Mouse (Mus musculus) lung, postnatal 36 days (tissue): Measurements from ENCODE around the gene Gm30191.
"Not testable (repeated sequence)": the region's sequence is repeated elsewhere in the genome, so short reads cannot be mapped to it uniquely, and the experiment has no call there.

Source experiments
- DNase-seq: peaks from one replicate; pipeline ENCODE4 v3.0.0; 2022; ENCODE audit warnings: mixed read lengths

The Gm30191 gene

DNA sequence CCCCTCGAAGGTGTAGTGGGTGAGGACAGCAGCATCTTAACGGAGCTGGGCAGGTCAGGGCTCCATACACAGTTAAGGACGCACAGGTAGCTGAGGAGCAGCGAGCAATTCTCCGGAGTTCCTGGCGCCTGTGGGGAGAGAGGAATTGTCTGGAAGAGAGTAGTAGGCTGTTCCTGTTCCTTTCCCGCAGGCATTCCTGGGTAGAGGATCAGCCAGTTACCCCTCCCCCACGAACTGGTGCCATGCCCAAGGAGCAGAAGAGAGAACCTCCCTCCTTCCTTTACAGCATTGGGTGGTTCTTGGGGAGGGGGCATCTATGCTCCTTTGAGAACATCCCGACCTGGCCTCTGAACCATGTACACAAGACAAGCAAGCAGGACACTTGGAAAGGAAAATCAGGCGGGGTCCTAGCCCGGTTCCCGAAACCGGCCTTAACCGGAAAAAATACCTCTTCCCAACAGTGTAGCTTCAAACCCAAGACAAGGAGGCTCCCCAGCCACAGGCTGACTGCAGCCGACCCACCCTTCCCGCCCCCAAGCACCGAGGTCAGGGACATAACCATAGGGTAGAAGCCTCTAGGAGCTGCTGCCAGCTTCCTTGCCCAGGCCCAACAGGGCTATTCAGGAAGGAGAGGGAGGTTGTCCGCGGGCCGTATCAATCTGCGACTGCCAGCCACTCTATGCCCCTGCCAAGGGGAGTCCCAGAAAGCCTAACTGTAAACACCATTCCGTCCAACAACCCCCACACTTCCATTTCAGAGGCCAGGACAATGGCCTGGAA is 5.6 kb downstream of the Gm30191 start:
- DNase-seq: peak; percentile 61

DNA sequence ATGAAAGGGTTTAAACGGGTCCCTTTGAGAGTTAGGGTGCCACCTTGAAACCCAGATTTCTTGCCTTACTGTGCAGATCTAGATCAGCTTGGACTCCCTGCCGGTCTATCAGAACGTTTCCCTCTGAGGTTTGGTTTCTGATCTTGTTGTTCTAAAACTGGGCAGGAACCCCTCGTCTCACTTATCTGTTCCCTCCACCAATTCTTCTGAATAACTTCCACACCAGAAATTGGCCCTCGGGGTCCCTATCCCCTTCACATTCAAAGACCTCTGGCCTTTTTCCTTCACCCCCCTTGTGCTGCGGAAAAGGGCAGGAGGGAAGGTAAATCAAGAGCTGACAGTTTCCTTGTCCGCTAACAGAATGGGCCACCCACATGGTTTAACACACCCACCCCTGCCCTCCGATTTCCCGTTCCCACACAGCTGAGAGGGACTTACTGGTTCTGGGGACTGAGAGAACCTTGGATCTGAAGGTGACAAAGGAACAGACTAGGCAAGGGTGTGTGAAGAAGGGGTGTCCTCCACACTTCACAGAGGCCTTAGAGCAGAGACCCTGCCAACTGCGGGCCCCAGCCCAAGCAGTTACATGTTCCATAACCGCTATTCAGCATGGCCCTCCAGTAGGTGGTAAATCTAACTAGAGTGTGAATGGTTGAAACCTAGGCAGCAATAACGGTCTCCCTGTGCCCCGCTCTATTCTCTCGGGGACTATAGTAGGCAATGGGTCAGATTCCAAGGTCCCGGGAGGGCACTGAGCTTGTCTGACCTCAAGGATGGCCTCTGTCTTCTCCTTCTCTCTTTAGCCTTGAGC is 6.4 kb downstream of the Gm30191 start:
- DNase-seq: peak; percentile 21

DNA sequence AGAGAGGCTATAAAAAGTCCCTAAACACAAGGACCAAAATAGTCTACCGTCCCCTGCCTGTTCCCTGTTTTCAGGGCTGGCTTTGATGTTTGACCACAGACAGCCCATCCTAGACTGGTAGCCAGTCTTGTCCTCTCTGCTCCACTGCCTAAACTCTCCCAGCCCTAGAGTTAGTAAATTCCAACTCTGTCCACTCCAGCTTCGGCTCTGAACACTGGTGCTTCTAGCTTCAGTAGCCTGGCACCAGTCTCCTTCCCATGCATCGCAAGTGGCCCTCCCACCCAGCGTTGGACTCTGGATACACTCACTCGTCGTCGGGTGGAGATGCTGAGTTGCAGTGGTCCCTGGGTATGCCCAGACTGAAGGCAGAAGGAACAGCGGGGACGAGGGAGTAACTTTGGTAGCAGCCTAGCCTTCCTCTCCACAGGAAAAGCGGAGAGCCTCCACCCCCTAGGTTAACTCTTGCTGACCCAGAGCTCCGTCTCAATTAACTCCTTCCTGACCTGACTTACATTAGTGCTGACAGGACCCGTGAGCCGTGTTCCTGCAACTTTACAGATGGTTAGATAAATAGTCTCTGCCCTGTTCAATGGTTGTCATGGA is 7.1 kb downstream of the Gm30191 start, which contains the start of gene Grrp1:
TSS of gene Grrp1 (minus strand) at position 385 of the 603 bp plus-strand sequence.
- DNase-seq: peak; percentile 40

DNA sequence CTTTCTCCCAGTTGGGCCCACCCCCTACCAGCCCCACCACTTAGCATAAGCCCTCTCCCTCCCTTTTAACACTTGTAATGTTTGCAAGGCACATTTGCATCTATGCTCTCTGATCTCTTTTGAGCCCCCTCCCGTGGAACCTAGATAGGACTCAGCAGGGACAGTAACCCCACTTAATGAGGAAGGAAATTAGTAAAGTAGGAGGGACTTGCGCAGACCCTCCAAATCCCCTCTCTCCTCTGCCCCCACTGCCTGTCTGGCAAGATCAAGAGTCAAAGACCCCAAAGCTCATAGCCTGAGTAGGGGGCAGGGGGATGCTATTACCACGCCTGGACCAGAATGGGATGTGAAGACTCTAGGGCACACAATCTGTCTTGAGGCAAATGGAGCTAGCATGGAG is 8.1 kb downstream of the Gm30191 start:
- no peak for DNase-seq

DNA sequence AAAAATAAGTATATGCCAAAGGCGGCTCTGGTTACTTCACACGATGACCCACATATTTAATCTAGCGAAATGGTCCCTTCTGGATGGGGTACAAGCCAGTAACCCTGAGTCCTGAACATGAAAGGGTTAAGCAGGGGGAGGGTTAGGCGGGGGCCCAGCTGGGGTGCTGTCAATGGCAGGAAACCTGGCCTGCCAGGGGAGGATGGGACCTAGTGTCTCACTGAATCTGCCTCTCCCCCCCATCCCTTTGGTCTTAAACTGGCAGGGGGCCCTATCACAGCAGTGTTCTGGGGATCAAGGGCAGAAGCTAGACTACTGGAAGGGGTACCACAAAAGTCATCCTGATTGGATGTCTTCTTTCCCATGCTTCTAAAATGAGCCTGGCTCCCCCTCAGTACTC is 9.1 kb downstream of the Gm30191 start:
- DNase-seq: peak; percentile 46

DNA sequence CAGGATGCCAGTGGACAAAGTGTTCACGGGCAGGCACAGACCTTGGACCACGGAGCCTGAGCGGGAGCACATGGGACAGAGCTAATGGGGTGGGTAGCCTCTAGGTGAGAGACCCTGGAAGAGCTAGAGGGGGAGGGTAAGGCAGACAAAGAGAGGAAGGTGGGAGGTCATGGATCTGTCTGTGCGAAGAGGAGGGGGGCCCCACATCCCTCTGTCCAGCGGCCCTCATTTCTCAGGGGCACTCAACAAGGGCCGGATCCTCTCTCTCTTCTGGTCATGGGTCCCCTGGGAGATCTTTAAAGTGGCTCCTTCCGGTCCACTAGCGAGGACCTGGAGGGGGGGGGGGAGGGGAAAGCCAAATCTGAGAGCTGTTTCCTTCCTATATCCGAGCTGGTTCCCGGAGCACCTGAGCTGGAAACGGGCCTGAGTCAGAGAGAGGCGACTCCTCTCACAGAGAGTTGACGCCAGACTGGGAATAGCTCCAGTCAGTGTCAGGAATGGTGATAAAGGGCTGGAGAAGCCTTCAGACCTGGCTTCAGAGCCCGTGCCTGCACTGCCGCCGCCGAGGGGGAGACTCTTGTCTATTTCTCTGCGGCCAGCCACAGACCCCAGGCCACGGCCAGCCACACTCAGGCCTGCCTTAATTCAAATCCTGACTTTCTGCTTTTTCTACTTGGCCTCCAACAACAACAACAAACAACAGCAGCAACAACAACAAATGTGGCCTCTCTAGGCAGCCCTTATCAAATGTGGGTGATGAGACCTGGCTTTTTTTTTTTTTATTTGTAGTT is 9.9 kb downstream of the Gm30191 start:
- DNase-seq: no peak

DNA sequence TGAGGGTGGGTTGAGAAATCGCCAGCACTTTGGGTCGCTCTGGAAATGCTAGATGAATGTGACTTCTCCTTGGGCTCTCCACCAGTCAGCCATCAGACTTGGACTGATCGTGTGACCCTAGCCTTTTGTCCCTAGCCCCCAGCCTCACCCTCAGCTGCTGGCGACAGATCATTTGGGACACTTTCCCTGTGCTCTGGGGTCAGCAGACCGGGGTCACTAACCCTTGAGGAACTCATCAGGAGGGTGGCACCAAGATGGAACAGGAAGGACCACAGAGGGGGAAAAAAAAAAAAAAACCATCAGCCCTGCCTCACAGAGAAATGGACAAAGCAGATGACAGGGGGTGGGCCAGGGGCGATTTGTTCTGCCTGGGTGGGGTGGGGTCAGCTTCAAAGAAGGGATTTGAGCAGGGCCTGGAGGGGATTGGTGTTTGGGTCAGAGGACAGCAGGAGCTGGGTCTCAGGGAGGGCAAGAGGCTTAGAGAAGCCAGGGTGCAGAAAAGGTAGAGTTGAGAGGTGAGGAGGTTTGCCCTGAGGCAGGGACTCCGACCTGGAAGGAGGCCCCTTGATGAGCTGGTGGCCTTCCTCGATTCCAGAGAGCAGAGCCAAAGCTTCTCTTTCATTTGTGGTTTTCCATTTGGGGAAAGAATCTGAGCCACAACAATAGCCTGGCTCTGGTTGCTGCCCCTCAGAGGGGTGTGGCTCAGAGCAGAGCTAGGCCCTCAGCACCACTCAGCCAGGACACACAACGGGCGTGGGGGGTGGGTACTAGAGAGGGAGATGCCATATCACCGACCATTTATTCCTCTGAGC is 10.7 kb downstream of the Gm30191 start:
- peak; percentile 44 for DNase-seq

DNA sequence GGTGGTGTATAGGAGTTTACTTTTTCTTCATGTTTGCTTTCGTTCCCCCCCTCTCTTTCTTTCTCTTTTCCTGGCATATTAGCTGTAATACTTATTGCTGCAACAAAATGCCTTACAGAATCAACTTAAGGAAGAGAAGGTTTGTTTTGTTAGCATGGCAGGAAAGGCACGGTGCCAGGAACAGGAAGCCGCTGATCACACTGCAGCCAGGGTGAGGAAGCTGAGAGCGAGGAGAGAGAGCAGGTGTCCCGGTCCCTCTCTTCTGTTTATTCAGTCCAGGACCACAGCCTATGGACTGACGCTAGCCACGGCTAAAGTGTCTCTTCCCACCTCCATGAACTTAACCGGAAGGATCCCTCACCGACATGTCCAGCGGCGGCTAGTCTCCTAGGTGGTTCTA is 11.6 kb downstream of the Gm30191 start:
- DNase-seq: peak; percentile 59

DNA sequence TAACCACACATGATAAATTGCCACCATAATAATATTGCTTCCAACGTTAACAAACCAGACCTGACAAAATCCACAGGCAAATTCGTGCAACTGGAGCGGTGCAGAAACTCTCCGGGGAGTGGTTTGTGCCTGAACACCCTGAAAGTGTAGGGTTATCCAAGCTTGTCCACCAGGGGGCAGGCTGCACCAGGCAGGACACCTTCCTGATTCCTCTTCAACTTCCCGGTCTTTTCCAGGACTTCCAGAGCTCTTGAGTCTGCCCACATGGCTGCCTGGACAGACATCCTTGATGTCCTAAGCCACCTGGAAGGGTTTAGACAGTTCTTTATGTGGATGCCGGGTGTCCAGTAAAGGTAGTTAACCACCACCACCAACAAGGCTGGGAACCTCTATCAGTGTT is 16.5 kb downstream of the Gm30191 start:
- peak; percentile 83 for DNase-seq

DNA sequence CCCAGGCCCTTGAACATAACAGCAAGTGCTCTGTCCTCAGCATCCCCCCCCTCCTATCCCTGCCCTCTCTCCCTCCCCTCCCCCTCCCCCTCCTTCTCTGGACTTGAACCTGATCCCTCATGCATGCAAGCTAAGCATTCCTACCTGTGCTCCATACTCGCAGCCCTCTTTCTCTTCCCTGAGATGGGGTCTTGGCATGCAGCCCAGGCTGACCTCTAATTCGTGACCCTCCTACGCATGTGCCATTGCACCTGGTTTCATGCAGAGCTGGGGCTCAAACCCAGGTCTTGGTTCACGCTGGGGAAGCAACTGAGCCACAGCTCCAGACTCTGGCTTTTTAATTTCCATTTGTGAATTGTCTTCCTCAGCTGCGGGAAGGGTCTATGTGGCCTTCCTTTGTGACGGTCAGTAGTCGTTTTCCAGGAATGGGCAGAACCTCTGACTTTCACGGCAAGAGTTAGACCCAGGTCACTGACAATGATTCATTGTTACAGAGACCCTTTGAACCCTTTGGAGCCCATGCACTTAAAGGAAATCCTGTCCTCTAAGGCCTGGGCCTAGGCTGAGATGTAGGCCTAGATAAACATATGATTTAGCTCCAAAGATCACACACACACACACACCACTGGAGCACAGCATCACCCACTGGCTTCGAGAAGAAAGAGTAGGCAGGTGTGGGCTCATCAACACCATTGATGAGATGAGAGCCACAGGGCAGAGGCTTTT is 19.3 kb downstream of the Gm30191 start:
- no peak for DNase-seq

DNA sequence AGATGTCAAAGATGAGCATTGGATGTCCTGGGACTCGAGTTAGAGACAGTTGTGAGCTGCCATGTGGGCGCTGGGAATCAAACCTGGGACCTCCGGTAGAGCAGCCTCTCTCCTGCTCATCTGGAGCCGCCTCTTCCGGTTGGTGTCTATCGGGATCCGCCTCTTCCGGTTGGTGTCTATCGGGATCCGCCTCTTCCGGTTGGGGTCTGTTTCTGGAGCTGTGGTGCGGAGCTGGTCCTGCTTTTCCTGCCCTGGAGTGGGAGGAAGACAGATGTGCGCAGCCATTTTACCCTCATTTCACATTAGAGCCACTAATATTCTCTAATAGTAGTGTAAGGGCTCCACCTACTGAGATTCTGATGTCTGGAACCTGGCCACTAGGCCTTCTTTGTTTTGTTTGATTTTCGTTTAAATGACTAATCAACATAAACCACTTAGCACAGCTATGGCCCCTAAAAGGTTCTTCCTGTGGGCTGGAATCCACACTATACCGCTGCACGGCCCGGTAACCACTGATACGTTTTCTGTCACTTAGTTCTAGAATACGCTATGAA is 21.4 kb downstream of the Gm30191 start:
- peak; percentile 24 for DNase-seq

DNA sequence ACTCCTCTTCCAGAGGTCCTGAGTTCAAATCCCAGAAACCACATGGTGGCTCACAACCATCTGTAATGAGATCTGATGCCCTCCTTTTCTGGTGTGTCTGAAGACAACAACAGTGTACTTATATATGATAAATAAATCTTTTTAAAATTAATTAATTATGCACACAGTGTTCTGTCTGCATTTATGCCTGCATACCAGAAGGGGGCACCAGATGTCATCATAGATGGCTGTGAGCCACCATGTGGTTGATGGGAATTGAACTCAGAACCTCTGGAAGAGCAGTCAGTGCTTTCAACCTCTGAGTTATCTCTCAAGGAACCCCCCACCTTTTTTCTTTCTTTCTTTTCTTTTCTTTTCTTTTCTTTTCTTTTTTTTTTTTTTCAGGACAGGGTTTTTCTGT is 22.9 kb downstream of the Gm30191 start:
- DNase-seq: not testable (repeated sequence)

DNA sequence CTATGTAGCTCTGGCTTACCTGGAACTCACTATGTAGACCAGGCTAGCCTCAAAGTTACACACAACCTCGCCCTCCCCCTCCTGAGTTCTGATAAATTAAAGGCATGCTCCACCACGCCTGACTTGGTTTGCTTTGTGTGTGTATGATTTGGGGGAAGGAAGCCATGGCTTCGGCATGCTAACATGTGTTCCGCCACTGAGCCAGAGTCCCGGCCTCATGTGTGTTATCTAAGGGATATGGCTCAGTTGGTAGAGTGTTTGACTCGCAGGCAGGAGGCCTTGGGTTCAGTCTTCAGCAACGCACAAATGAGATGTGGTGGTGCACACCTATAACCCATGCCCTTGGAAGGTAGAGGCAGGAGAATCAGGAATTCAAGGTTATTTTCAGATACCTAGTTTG is 25.2 kb downstream of the Gm30191 start:
- no peak for DNase-seq

DNA sequence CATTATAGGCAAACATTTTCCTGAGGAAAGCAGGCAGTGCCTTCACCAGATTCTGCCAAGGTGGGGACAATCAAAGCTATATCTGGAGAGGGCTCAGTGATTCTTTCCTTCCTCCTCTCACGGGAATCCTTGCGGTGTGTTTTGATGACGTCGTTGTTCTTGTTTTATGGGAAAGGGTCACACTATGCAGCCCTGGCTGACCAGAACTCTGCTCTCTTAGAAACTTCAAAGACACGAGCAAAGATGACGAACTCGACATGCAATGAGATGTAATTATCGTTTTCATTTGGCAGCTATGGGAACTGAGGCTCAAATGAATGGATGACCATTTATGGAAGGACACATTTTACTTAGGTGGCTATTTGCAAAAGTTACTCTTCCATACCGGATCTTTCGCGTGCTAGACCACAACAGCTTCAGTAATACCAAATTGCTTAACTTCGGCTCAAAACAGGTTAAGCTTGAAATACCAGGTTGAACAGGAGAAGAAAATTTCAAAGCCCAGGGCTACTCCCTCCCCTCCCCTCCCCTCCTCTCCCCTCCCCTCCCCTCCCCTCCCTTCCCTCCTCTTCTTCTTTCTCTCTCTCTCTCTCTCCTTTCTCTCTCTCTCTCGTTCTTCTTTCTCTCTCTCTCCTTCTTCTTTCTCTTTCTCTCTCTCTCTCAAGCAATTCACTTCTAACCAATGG is 26.1 kb downstream of the Gm30191 start:
- peak; percentile 37 for DNase-seq

DNA sequence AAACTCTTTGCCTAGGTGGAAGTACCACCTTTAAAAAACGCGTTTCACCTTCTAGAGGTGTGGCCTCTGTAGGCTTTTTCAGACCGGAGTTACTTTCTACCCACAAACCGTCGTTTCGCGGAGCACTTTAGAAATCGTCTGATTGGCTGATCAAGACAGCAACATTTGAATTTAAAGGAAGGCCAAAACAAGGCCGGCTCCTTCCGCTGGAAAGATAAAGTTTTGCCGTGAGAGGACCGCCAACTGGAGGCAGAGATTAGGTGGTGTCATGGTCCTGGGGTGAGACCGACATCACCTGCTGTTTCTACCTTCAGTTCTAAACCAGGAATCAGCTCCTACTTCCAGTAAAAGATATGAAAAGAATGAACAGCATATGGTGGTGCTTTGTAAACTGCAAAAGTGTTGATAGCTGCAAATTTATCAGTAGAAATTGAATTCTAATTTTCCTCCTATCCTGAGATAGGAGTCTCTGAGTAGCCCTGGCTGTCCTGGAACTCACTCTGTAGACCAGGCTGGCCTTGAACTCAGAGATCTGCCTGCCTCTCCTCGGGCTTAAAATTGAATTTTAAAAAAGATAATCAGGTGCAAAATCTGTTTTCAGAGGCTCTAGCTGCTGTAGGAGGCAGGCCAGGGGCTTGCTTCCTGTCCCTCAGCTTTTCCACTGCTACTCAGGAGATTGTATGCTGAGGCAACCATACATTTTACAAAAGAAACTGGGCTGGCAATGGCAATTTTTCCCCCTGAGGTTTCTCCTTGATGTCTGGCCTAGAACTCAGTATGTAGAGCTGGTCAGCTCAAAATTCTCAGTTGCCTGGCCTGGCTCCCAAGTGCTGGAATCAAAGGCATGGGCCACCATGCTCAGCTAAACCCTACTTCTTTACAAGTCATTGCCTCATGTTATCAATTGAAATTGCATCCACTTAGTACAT is 26.9 kb downstream of the Gm30191 start:
- peak; percentile 58 for DNase-seq

DNA sequence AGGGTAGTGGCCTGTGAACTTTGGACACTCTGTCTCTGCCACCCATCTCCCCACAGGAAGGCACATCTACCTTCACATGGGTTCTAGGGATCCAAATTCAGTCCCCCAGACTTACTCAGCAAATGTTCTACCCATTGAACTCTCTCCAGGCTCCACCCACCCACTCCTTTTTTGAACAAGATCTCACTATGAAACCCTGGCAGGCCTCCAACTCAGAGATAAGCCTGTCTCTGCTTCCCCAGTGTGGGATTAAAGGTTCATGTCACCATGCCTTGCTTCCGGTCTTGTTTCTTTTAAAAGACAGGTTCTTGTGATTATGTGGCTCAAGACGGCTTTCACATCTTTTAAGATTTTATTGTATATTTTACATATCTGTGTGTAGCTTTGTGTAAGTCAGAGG is 38.2 kb downstream of the Gm30191 start:
- DNase-seq: peak; percentile 17

DNA sequence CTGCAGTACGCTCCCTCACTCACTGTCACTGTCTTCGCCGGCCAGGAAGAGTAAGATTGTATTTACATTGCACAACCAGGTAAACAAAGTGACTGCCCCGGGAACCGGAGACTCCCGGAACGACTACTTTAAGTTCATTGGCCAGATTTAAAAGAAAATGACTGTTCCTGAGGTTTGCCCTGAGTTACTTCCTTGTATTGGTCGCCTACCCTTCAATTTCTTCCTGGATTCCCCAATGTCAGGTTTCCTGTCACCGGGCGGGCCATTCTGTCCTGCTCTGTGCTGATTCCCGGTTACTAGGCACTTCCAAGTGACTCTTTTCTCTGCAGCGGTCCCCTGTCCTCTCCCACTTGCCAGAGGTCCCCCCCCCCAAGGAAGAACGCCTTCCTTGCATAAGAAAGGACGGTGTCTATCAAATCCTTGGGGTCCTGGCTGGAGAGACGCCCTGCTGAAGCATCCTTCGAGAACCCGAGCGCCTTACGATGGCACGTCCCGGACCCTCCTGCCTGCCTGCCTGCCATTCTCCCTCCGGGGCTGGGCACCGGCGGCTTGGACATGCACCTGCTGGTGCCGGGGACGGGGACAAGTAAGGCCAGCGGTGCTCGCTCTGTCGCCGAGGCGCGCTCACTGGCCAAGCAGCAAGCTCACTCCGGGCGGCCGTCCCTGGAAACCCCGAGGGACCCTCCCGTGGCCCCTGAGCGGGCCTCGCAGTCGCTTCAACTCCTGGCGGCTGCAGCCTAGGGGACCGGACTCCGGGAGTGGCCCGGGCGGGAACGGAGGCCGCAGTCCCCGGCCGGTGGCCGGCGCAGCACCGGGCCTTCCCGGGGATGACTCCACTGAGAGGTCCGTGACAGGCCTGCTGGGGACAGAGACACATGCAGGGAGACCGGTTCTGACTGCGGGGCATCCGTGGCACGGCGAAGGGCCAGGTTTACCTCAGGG is 39.8 kb downstream of the Gm30191 start:
- peak; percentile 21 for DNase-seq

DNA sequence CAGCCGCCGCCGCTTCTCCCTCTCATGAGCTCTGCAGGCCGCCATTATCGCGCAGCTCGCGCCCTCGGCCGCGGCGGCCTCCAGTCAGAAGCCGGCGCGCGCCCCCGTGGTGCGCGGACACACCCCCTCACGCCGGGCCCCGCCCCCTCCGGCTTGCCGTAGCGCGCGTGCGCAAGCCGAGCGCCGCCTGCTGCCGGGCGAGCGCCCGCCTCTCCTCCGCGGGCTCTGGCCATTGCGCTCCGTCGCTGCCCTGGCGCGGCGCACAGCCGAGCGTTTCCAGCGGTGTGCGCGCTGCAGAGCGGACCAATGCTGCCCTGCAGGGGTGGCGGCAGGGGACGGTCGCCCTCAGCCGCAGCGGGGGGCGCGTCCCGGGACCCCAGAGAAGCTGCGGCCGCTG is 40.4 kb downstream of the Gm30191 start:
- DNase-seq: peak; percentile 94
